Mouse (Mus musculus) frontal cortex, adult 2 months (tissue): ENCODE results near the gene Uckl1. TPM values are rescaled to one million over a fixed set of nuclear protein-coding genes. Genes with fewer than 3 reads are reported as not detected.

Source experiments
- DNase-seq, 2 experiments: peaks; one replicate each; pipeline ENCODE4 v3.0.0; 2022; ENCODE audit warnings: low spot score in 1 of 2; ENCODE audit errors: extremely low spot score in 1 of 2
- polyA plus RNA-seq: library from polyadenylated mRNA; depleted of rRNA; stranded (reverse); fragments of >200 nt; gene quantifications from 2 replicates; pipeline ENCODE4 v1.2.3, GENCODE M21; 2012; rRNA removed

The Uckl1 gene
- polyA plus RNA-seq: 125 and 149 TPM in 2 replicates

DNA sequence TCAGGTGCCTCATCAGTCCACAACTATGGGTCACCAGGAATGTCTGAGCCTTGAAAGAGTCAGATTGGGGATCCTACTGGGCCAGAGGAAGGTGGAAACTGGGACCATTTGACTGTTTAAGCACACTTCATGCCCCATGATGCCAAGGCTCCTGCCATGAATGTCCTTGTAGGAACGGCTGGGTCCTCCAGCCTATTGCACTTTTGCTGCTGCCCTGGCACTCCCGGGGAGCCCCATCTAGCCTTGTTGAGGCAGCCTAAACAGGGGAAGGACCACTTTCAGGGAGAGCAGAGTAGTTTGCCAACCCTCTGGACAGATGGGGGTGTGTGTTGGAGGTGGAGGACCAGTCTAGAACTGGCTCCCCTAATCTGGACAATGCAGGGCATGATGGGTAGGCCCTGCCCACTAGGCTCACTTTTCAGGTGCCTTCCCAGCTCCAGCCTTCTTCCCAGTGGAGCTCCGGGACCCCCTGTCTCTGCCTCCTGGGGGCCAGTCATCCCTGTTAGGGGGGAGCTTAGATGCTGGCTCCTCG is at the start of gene Uckl1:
Gene Uckl1, minus strand, starts transcription at position 482 of the 532 bp plus-strand sequence.
- no peak for DNase-seq

DNA sequence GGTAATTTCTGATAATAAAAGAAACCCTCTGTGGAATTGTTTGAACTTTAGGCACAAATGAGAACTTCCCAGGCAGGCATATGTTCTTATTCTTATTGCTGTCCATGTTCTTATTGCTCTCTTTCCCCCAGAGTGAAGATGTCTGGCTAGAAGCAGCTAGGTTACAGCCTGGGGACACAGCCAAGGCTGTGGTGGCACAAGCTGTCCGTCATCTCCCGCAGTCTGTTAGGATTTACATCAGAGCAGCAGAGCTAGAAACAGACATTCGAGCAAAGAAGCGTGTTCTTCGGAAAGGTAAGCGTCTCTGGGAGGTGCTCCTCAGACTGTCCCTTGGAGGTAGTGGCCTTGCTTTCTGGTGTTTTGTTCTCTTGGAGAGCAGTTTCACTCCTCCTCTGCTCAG is 47.9 kb upstream of the Uckl1 start:
- DNase-seq: no peak

DNA sequence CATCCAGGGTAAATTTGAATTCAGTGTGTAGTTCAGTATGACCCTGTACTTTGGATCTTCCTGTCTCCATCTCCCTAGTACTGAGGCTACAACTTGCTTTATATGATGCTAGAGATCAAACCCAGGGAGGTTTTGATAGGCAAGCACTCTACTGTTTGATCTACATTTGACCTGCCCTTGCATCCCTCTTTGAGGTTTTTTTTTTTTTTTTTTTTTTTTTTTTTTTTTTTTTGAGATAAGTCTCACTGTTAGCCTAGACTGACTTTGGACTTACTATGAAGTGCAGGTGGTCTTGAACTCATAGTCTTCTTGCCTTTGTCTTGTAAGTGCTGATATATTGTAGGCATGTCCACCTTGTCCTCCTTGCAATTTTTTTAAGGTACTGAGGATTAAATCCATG is 43.8 kb upstream of the Uckl1 start:
- no peak for DNase-seq

- peak in 1 of 2 experiments; percentile 32 for DNase-seq
Observed at GRCm38 (mm10) chr2:181623401-181623800, 38.7 kb upstream of the Uckl1 start.

- no peak for DNase-seq
Observed at GRCm38 (mm10) chr2:181618761-181619495, 34.2 kb upstream of the Uckl1 start.

- DNase-seq: no peak
Observed at GRCm38 (mm10) chr2:181602367-181602766, 17.7 kb upstream of the Uckl1 start.

GRCm38 (mm10) chr2:181601751-181602145 is 17.1 kb upstream of the Uckl1 start:
- DNase-seq: no peak

DNA sequence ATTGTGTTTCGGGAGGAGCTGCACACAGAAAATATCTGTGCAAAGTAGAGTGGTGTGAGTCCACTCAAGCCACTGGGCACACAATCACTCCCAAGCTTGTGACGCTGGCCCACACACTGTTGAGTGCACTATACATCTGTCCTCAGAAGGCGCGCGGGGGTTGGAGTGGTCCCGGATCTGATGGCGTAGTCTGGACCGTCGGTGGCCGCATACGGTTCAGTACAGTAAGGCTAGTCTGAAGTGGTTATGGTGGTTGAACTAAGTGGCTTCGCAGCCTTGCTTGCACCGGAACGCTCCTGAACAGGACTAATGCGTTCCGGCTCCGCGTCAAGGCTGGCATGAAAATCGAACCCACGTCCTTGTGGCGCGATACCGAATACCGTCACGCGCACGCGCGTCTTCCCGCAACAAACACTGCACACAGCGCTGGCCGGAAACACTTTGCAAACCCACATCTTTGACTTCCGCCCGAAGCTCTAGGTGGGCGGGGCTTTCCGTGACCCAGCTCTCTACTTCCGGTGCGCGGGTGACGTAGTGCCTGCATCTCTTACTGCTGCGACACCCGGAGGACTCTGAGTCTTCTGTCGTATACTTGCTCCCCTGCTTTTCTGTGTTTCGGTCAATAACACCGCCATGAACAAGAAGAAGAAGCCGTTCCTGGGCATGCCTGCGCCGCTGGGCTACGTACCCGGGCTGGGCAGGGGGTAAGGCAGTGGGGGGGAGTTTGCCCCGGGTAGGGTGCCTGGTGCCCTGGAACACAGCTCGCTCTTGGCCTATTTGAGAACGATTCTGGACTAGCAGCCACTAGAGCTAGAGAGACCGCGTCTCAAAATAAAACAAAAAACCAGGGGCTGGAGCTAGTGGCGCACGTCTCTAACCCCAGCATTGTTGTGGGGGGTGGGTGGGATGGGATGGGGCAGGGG is 16.4 kb upstream of the Uckl1 start:
- DNase-seq: peak; percentile 95 to 99

GRCm38 (mm10) chr2:181600226-181600758 is 15.6 kb upstream of the Uckl1 start:
- peak in 1 of 2 experiments; percentile 53 for DNase-seq

DNA sequence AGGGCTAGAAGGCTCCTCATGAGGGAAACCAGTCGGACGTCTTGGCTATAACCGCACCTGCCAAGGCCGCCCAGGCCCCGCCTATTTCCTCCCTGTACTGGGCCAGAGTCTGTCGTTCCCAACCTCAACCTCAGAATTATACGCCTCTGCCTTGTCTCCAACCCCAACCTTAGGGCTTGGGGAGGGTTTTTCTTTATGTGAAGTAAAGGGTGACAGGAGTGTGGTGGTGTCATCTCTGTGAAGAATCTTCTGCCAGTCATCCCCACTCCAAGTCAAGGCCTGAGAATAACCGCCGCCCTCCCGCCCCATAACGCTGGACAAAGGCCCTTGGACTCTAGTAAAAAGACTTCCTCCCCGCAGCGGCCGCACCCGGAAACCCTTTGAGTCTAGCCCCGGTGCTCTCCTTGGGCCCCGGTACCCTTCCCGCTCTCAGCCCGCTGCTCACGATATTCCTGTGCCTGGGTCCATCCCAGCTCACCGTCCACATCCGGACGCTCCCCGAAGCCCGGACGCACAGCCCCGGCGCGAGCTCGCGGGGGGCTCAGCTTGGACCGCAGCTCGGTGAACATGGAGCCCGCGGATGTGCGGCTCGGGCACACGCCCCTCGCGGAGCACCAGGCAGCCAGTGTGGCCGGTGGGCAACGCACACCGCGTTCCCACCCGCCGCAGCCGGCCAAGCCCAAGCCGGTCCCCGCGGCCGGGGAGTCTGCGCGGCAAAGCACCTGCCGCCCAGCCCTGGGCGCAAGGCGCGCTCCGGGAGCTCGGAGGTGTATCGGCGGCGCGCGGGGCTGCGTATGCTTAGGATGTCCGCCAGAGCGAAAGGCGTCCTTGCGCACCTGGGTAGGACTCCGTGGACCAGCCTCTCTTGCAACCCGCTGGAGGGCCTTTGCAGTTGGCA is 14.0 kb upstream of the Uckl1 start, which contains the start of gene Samd10:
Gene Samd10, minus strand, starts transcription at position 759 of the 898 bp plus-strand sequence.
- peak in 1 of 2 experiments; percentile 65 for DNase-seq

DNA sequence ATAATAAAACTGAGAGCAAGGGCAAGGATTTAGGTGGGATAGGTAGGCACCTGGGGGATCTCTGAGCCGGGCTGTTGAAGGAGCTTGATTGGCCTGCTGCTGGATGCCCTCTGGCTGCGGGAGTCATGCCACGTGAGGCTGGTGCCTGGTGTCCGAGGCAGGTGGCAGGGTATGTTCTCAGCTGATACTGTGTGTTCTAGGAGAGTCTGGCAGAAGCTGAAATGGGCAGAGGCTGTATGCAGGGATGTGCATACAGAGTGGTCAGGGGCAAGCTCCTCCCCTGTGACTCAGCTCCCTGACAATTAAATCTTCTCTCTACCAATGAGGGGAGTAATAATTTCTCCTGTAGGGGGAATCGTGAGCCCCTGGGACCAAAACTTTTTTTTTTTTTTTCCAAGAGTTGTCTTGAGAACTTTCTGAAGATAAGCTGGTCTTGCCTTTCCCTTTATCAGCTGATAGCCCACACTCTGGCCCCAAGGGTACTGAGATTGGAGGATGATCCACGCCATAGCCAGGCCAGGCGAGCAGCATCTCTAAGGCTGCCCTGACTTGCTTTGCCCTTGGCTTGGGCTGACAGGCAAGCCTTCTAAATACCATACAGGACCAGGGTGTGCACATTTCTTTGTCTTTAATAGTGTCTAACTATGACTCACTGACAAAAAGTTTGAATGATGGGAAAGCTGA is 12.8 kb upstream of the Uckl1 start:
- no peak for DNase-seq

DNA sequence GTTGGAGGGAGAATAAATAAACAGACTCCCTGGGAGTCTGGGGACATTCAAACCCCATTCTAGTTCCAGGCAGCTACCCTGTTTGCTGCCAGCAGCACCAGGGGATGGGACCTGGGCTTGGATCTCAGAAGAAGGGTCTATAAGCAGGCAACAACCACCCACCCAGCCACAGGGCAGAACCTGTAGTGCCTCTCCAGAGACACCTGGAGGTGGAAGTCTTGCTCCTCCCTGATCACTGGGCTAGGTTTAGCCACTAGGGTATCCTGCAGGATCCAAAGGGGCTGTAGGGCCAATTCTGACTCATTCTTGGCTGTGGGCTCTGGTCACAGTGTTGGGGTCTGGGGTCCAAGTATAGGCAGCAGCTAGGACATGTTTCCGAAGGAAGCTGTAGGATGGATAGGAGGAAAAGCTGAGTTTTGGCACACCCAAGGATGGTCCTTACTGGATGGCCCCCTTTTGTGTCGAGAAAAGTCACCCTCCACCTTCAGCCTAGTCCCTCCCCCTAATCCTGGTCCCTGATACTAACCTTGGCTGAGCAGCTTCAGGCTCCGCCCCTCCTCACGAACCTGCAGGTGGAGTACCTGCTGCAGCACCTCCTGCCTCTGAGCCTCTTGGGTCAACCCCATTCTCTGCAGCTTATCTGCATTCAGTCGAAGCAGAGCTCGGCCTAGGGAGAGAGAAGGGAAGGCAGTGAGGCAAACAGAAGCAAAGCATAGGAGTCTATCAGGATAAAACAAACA is 11.7 kb upstream of the Uckl1 start:
- DNase-seq: no peak

DNA sequence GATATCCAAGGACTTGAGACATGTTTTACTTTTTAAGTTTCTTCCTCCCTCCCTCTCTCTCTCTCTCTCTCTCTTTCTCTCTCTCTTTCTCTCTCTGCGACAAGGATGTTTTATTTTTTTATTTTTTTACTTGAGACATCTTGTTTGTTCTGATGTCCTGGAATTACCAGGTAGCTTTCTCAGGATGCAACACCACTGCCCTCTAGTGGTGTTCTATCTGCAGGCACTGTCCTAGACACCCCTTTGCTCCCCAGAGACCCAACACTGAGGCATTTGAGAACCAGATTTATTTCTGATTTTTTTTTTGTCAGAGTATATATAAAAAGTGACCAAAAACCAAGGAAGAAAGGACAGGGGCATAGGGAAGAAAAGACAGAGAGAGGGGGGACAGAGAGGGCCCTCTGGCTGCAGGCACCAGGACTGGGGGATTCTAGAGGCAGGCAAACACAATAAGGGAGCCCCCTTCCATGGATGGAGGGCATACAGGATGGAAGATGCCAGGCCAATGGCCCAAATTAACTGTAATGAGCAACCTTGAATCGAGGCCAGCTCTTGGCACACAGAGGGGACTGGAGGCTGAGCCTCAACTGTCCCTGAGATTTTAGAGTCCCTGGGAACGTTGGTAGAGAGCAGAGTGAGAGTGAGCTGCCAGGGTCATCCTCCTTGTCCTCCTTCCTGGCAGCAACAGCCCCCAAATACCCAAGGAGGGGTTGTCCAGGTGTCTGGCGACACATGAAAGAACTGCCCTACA is 10.4 kb upstream of the Uckl1 start:
- peak in 1 of 2 experiments; percentile 79 for DNase-seq

DNA sequence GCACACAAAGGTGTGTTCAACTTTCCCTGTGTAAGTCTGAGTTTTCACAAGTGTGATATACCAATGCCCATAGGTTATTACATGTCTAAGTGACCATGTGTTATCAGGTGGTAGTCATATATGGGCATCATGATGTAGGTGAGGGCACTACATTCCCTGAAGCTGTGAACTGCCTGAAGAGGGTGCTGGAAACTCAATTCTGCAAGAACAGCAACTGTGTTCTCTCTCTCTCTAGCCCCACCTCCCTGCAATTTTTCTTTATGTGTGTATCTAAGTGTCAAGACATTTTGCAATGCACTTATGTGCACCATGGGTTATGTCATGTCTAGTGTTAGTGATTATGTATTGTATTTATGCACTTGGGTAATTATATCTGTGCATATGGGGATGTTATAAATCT is 9.2 kb upstream of the Uckl1 start:
- no peak for DNase-seq

GRCm38 (mm10) chr2:181593042-181593421 is 8.3 kb upstream of the Uckl1 start:
- peak in 1 of 2 experiments; percentile 50 for DNase-seq

DNA sequence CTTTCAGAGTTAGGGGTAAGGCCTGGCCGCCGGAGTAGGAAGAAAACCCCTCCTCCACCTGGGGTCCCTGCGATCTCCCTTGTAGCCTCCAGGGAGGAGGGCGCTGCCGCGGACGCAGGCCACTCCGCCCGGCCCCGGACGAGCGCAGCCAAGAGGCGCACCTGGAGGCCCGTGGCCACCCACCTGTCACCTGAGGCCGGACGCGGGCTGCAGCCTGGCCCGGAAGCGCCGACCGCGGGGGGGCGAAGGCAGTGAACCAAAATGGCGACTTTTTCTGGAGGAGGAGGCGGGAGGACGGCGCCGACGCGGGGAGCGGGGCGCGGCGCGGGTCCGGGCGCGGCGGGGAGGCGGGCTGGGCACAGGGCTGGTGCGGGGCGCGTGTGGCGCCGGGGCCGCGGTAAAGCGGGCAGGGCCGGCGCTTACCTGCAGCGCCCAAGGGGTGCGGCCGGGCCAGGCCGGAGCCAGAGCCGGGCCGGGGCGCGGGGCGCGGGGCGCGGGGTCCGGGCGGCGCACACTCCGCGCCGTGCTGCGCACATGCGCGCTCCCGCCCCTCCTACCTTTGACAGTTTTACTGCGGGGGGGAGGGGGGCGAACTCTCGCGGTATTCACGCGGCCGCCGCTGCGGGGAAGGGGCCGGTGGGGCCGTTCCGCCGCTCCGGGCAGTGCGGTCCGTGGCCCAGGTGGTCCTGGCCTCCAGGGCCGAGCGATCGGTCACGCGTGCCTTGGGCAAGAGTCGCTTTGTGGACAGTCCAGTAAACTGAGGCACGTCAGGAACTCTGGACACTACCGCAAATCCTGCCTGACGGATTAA is 7.7 kb upstream of the Uckl1 start, which contains the start of gene Zfp512b:
Gene Zfp512b, minus strand, starts transcription at position 573 of the 811 bp plus-strand sequence.
- DNase-seq: peak in 1 of 2 experiments; percentile 59

DNA sequence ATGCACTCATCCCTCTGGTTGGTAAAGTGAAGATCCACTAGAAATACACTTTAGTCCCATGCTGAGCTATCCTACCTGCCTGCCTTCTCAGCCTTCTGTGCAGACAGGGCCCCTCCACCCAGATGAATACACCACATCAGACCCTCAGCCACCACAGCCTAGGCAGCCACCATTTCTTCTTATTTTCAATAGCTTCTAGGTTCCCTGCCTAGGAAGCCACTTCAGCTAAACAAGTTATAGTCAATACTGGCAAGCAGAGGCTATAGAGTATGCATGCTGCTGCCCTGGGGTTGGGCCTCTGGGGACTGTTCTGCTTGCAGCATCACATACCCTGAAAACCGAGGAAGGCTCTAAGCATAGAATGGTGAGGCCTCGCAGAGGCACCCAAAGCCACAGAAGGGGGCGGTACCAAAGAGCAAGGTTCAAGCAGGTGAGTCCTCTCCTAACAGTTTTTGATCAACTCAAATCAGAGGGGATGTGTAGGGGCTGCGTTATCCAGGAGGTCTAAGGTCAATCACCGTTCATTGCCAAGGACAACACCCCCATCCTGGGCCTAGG is 6.9 kb upstream of the Uckl1 start, which contains the start of gene Prpf6:
Gene Prpf6, plus strand, starts transcription at position 341 of the 558 bp plus-strand sequence.
- no peak for DNase-seq
